Mouse (Mus musculus): ENCODE results near the gene Kcnma1. TPM values are rescaled to one million over a fixed set of nuclear protein-coding genes. Genes with fewer than 3 reads are reported as not detected.

The Kcnma1 gene
- total and polyA plus RNA-seq, 3 experiments: not detected

DNA sequence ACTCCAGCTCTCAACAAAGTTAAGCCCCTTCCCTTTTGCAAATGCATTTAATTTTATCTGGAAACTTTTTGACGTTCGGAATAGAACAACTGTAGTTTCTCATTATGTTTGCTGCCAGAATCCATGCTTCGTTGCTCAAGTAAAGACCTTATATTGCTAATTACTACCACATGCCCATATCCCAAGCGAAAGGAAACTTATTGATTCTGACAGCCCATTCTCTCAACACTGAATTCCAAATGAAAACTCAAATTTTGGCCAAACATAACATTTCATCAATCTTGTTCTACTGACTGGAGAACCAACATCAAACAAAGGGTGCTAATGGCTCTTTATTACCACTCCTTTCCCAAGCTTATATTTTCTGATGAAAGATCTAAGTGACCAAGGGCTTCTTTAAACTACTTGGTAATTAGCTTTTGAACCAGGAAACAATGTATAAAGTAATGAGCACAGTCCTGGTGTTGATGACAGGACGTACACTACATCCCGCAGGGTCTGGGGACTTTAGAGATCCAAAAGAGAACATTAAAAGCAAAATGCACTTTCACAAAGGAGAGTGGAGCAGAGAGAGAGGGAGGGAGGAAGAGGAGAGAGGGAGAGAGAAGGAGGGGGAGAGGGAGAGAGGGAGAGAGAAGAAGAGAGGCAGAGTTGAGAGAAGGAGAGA is 490.3 kb downstream of the Kcnma1 start:
- TF ChIP-seq POLR2AphosphoS2 (IDR thresholded peaks at IDR 0.05; ENCODE audit: low read length): no peak
- no peaks in the 10 kb centered on the region for H3K27me3 ChIP-seq (ENCODE audit: control insufficient read depth in 1 of 2, insufficient read depth in 2 of 2, low read length in 2 of 2)
- H3K79me2 ChIP-seq (ENCODE audit: control insufficient read depth, insufficient read depth, low read length, poor library complexity): no peaks in the 10 kb centered on the region
- no peak overlapping the region for H3K9ac ChIP-seq (ENCODE audit: control insufficient read depth, low read depth, low read length, poor library complexity, severe bottlenecking)
- no peak overlapping the region for H3K4me3 ChIP-seq (ENCODE audit: control insufficient read depth in 1 of 2, insufficient read depth in 1 of 2, low read depth in 2 of 2, low read length in 2 of 2)
- no peaks in the 10 kb centered on the region for H3K4me1 ChIP-seq (ENCODE audit: control insufficient read depth in 1 of 2, insufficient read depth in 2 of 2, low read length in 2 of 2)
- no peak for DNase-seq (ENCODE audit: low read depth, low spot score)
- H3K36me3 ChIP-seq (ENCODE audit: control insufficient read depth in 1 of 2, insufficient read depth in 2 of 2, low read length in 2 of 2): no peaks in the 10 kb centered on the region
- no peaks in the 10 kb centered on the region for H3K9me3 ChIP-seq (replicated peaks; ENCODE audit: insufficient read depth, low read length)
- no peak overlapping the region for H3K27ac ChIP-seq (ENCODE audit: control insufficient read depth, low read depth, low read length)

DNA sequence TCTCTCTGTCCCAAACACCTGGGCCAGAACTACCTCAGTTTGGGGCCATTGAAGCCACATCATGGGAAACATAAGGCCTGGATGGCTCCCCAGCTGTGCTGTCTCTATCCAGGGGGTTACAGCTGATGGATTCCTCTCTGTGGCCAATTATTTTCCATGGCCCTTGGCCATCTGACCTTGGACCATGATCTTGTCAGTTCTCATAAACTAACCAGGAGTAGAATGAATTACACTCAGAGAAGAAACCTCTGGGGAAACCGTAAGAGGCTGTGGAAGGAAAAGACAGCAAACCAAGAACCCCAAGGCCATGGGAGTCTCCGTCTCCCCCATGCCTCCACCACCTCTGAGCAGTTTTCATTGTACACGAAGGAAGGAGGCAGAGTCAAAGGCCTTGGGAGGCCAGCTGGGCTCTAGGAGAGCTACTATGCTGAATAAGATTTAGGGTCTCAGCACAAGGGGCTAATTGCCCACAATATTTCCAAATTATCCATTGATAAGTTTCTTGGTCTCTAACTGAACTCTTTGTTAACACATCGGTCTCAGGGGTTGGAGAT is 491.6 kb downstream of the Kcnma1 start:
- H3K36me3 ChIP-seq (ENCODE audit: control insufficient read depth in 1 of 2, insufficient read depth in 2 of 2, low read length in 2 of 2): no peaks in the 10 kb centered on the region
- no peaks in the 10 kb centered on the region for H3K79me2 ChIP-seq (ENCODE audit: control insufficient read depth, insufficient read depth, low read length, poor library complexity)
- H3K27me3 ChIP-seq (ENCODE audit: control insufficient read depth in 1 of 2, insufficient read depth in 2 of 2, low read length in 2 of 2): no peaks in the 10 kb centered on the region
- H3K9ac ChIP-seq (ENCODE audit: control insufficient read depth, low read depth, low read length, poor library complexity, severe bottlenecking): no peak overlapping the region
- TF ChIP-seq NRF1 (IDR thresholded peaks at IDR 0.05; ENCODE audit: insufficient read depth, low read depth, low read length, poor library complexity, severe bottlenecking) (no peak), UBTF (IDR thresholded peaks at IDR 0.05; ENCODE audit: borderline replicate concordance, insufficient read depth, low read depth, low read length) (no peak), HCFC1 (IDR thresholded peaks at IDR 0.05; ENCODE audit: low read depth, low read length) (no peak), CTCF (IDR thresholded peaks at IDR 0.05 in 2 of 3, conservative IDR thresholded peaks at IDR 0.05 in 1 of 3; ENCODE audit: control insufficient read depth in 1 of 3, insufficient read depth in 1 of 3, low read depth in 2 of 3, low read length in 3 of 3, poor library complexity in 1 of 3, severe bottlenecking in 1 of 3) (no peak), RAD21 (IDR thresholded peaks at IDR 0.05; ENCODE audit: low read depth, low read length) (no peak), MEF2A (IDR thresholded peaks at IDR 0.05; ENCODE audit: extremely low read depth, insufficient replicate concordance, low read depth, low read length, poor library complexity, severe bottlenecking) (no peak), POLR2A (IDR thresholded peaks at IDR 0.05; ENCODE audit: control insufficient read depth in 1 of 2, insufficient read depth in 1 of 2, low read depth in 1 of 2, low read length in 2 of 2, poor library complexity in 1 of 2) (no peak), BHLHE40 (IDR thresholded peaks at IDR 0.05; ENCODE audit: borderline replicate concordance, low read depth, low read length) (no peak), ZNF384 (IDR thresholded peaks at IDR 0.05; ENCODE audit: low read depth, low read length) (no peak), ZKSCAN1 (IDR thresholded peaks at IDR 0.05; ENCODE audit: low read depth, low read length) (no peak), ZMIZ1 (IDR thresholded peaks at IDR 0.05; ENCODE audit: low read depth, low read length) (no peak), RCOR1 (IDR thresholded peaks at IDR 0.05; ENCODE audit: low read depth, low read length) (no peak), MYB (IDR thresholded peaks at IDR 0.05; ENCODE audit: low read depth, low read length) (no peak)
- no peaks in the 10 kb centered on the region for H3K9me3 ChIP-seq (replicated peaks; ENCODE audit: insufficient read depth, low read length)
- H3K4me1 ChIP-seq (ENCODE audit: control insufficient read depth in 1 of 2, insufficient read depth in 2 of 2, low read length in 2 of 2): no peaks in the 10 kb centered on the region
- H3K27ac ChIP-seq (ENCODE audit: control insufficient read depth, low read depth, low read length): no peak overlapping the region
- H3K4me3 ChIP-seq (ENCODE audit: control insufficient read depth in 1 of 2, insufficient read depth in 1 of 2, low read depth in 2 of 2, low read length in 2 of 2): no peak overlapping the region
- DNase-seq (ENCODE audit: low read depth, low spot score): no peak

Data from MEL (cell line).